Mouse (Mus musculus) forebrain, postnatal 0 days (tissue): ENCODE results near the gene Ltbp4. TPM values are rescaled to one million over a fixed set of nuclear protein-coding genes. Genes with fewer than 3 reads are reported as not detected.

Experiments used
- ATAC-seq: fragments of 200-750 bp; cut with Nextera tagmentation; 2 replicates; pipeline ENCODE4 v1.8.0; 2017; ENCODE audit warnings: mild to moderate bottlenecking, moderate library complexity
- DNase-seq: peaks from one replicate; pipeline ENCODE4 v3.0.0-alpha.2; 2015
- H3K27ac ChIP-seq: fragments of 300-500 bp; sonication (generic); 2 replicates; pipeline ENCODE4 v1.5.1; 2014; ENCODE audit warnings: low read depth, mild to moderate bottlenecking, antibody characterized with exemption, low read length, moderate library complexity, mixed read lengths
- H3K27me3 ChIP-seq: fragments of 300-500 bp; sonication (generic); 2 replicates; pipeline ENCODE4 v1.6.1; 2014; ENCODE audit warnings: mild to moderate bottlenecking, low read length, mixed read lengths; ENCODE audit not compliant: insufficient read depth
- H3K36me3 ChIP-seq: fragments of 300-500 bp; sonication (generic); 2 replicates; pipeline ENCODE4 v1.6.1; 2014; ENCODE audit warnings: mild to moderate bottlenecking, moderate library complexity; ENCODE audit not compliant: insufficient read depth
- H3K4me1 ChIP-seq: fragments of 300-500 bp; sonication (generic); 2 replicates; pipeline ENCODE4 v1.6.1; 2014; ENCODE audit warnings: antibody characterized with exemption; ENCODE audit not compliant: insufficient read depth
- H3K4me2 ChIP-seq: fragments of 300-500 bp; sonication (generic); 2 replicates; pipeline ENCODE4 v1.6.1; 2014; ENCODE audit warnings: low read depth, mild to moderate bottlenecking, moderate library complexity
- H3K4me3 ChIP-seq: fragments of 300-500 bp; sonication (generic); 2 replicates; pipeline ENCODE4 v1.5.1; 2014; ENCODE audit warnings: low read depth, low read length, mixed read lengths
- H3K9ac ChIP-seq: fragments of 300-500 bp; sonication (generic); 2 replicates; pipeline ENCODE4 v1.6.1; 2014; ENCODE audit warnings: mild to moderate bottlenecking
- H3K9me3 ChIP-seq: fragments of 300-500 bp; sonication (generic); 2 replicates; pipeline ENCODE4 v1.6.1; 2016; ENCODE audit warnings: low read length
- CTCF ChIP-seq: sonication (generic); IDR thresholded peaks from 2 replicates; pipeline ENCODE4 v1.5.1; 2016; ENCODE audit warnings: antibody characterized with exemption, control low read depth, low read depth
- WGBS: fragments of 180-500 bp; shearing (Covaris S2); extraction: QIAGEN DNeasy Blood & Tissue Kit; methylation state at CpG from one replicate; pipeline ENCODE4 v1.1.7; 2014; 5-methylcytosine and 5-hydroxymethylcytosine counted together
- polyA plus RNA-seq: library from polyadenylated mRNA; unstranded; fragments of >200 nt; fragmentation: Nextera tagmentation; extraction: Ambion mirVana; gene quantifications from 2 replicates; pipeline ENCODE4 v1.2.1, GENCODE M21; 2015
- total RNA-seq: library from RNA; depleted of rRNA; stranded (reverse); fragments of >200 nt; gene quantifications from 2 replicates; pipeline ENCODE4 v1.2.3, GENCODE M21; 2014

The Ltbp4 gene
- total and polyA plus RNA-seq, 2 experiments from 2014 or later = 11.7 to 26.7 TPM

- Histone ChIP-seq H3K27ac (no peak overlapping the region), H3K4me1 (no peaks in the 10 kb centered on the region), H3K4me3 (no peak overlapping the region), H3K27me3 (peaks cover 15% of the 10 kb centered on the region), H3K36me3 (peaks cover 14% of the 10 kb centered on the region; the same call in 1 of the 2 replicates), H3K4me2 (no peak overlapping the region), H3K9me3 (no peaks in the 10 kb centered on the region), H3K9ac (no peak overlapping the region)
- 88% methylated on average over 5 of the region's 5 CpGs for WGBS
- no peak for DNase-seq
- TF ChIP-seq CTCF = no peak
- ATAC-seq = no peak
Measured at GRCm38 (mm10) chr7:27323001-27323400, 14.5 kb downstream of the Ltbp4 start.

GRCm38 (mm10) chr7:27322291-27322690 lies 15.2 kb downstream of the Ltbp4 start:
- DNase-seq (no peak), ATAC-seq (no peak)
- no peak overlapping the region for H3K9ac ChIP-seq
- H3K4me3 ChIP-seq = no peak overlapping the region
- H3K4me2 ChIP-seq = no peak overlapping the region
- no peaks in the 10 kb centered on the region for H3K4me1 ChIP-seq
- no peak overlapping the region for H3K27ac ChIP-seq
- no peak for TF ChIP-seq CTCF
- H3K36me3 ChIP-seq = peaks cover 12% of the 10 kb centered on the region; the same call in 1 of the 2 replicates
- WGBS = 35% methylated on average over 13 of the region's 13 CpGs
- peaks cover 8% of the 10 kb centered on the region for H3K27me3 ChIP-seq
- no peaks in the 10 kb centered on the region for H3K9me3 ChIP-seq

GRCm38 (mm10) chr7:27319411-27319810 lies 18.1 kb downstream of the Ltbp4 start:
- WGBS = 94% methylated on average over 22 of the region's 22 CpGs
- no peak overlapping the region for H3K4me3 ChIP-seq
- no peak for TF ChIP-seq CTCF
- no peaks in the 10 kb centered on the region for H3K4me1 ChIP-seq
- no peaks in the 10 kb centered on the region for H3K27me3 ChIP-seq
- H3K9me3 ChIP-seq = no peaks in the 10 kb centered on the region
- DNase-seq = no peak
- no peak for ATAC-seq
- no peak overlapping the region for H3K4me2 ChIP-seq
- no peak overlapping the region for H3K27ac ChIP-seq
- H3K9ac ChIP-seq = no peak overlapping the region
- 0 out of 2 replicates have a peak, but pooled peaks cover 12% of the 10 kb centered on the region for H3K36me3 ChIP-seq

- H3K9ac ChIP-seq = no peak overlapping the region
- TF ChIP-seq CTCF = no peak
- no peak overlapping the region for H3K4me3 ChIP-seq
- 20% methylated on average over 7 of the region's 7 CpGs for WGBS
- no peaks in the 10 kb centered on the region for H3K9me3 ChIP-seq
- 0 out of 2 replicates have a peak, but pooled peaks cover 6% of the 10 kb centered on the region for H3K36me3 ChIP-seq
- H3K4me2 ChIP-seq = no peak overlapping the region
- H3K4me1 ChIP-seq = no peaks in the 10 kb centered on the region
- H3K27ac ChIP-seq = peak overlapping the region; percentile 40
- peak; percentile 71 for DNase-seq
- H3K27me3 ChIP-seq = no peaks in the 10 kb centered on the region
- ATAC-seq = peak; percentile 87
Measured at GRCm38 (mm10) chr7:27315958-27316357, 21.5 kb downstream of the Ltbp4 start.

GRCm38 (mm10) chr7:27314393-27314792 lies 23.1 kb downstream of the Ltbp4 start:
- peak; percentile 29; the same call in 1 of the 2 replicates for TF ChIP-seq CTCF
- DNase-seq = no peak
- H3K4me2 ChIP-seq = no peak overlapping the region
- no peak for ATAC-seq
- no peaks in the 10 kb centered on the region for H3K27me3 ChIP-seq
- no peak overlapping the region for H3K4me3 ChIP-seq
- H3K9me3 ChIP-seq = no peaks in the 10 kb centered on the region
- H3K36me3 ChIP-seq = 0 out of 2 replicates have a peak, but pooled peaks cover 5% of the 10 kb centered on the region
- 97% methylated on average over 3 of the region's 3 CpGs for WGBS
- H3K4me1 ChIP-seq = no peaks in the 10 kb centered on the region
- H3K9ac ChIP-seq = no peak overlapping the region
- no peak overlapping the region for H3K27ac ChIP-seq

- no peaks in the 10 kb centered on the region for H3K9me3 ChIP-seq
- ATAC-seq = no peak
- 94% methylated on average over 12 of the region's 12 CpGs for WGBS
Measured at GRCm38 (mm10) chr7:27311651-27312284, 25.7 kb downstream of the Ltbp4 start.

GRCm38 (mm10) chr7:27310996-27311535 lies 26.4 kb downstream of the Ltbp4 start:
- H3K27ac ChIP-seq = no peak overlapping the region
- H3K9ac ChIP-seq = no peak overlapping the region
- no peak for TF ChIP-seq CTCF
- no peaks in the 10 kb centered on the region for H3K27me3 ChIP-seq
- WGBS = 61% methylated on average over 8 of the region's 8 CpGs
- DNase-seq (no peak), ATAC-seq (no peak)
- H3K36me3 ChIP-seq = no peaks in the 10 kb centered on the region; the same call in 1 of the 2 replicates
- no peaks in the 10 kb centered on the region for H3K9me3 ChIP-seq
- no peak overlapping the region for H3K4me3 ChIP-seq
- no peak overlapping the region for H3K4me2 ChIP-seq
- H3K4me1 ChIP-seq = no peaks in the 10 kb centered on the region

More at GRCm38 (mm10) chr7:27311651-27312284, 25.7 kb downstream of the Ltbp4 start:
- DNase-seq = no peak
- Histone ChIP-seq H3K4me2 (no peak overlapping the region), H3K4me1 (no peaks in the 10 kb centered on the region), H3K36me3 (no peaks in the 10 kb centered on the region), H3K27me3 (no peaks in the 10 kb centered on the region), H3K27ac (no peak overlapping the region), H3K4me3 (no peak overlapping the region), H3K9ac (no peak overlapping the region)
- no peak for TF ChIP-seq CTCF
